Comparison of ENCODE assay signal across 7 mouse cellular contexts in the genomic region with DNA sequence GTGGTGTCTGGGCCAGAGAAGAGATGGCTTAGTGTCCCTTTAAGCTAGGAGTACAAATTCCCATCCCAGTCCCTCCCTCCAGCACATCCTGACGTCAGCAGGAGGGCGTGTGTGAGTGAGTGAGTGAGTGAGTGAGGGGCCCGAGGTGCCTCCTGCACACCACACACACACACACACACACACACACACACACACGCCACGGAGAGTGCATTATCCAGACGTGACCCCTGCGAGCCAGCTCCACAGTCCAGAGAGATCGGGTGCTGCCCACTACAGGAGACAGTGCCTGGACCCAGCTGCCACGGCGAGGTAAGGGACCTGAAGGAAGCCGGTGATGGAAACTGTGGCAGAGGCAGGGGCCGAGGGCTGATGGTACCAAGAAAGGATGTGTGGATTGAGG. TPM values are rescaled to one million over a fixed set of nuclear protein-coding genes. Genes with fewer than 3 reads are reported as not detected.
DNase-seq lines count a peak whose midpoint lies in the region; ATAC-seq and TF ChIP-seq lines count a peak whose summit lies in the region.

A gene (plus strand): TSS at position 81 of the 400 bp plus-strand sequence.

- peak within 1 kb of the TSS; percentile 84 for H3K27ac ChIP-seq in cerebellum, adult 2 months (ENCODE audit: insufficient read depth, low read length)
- H3K27ac ChIP-seq in intestine, embryonic 16.5 days (ENCODE audit: low read length) = peak within 1 kb of the TSS; percentile 73
- no peak within 1 kb of the TSS for H3K27ac ChIP-seq in limb, embryonic 11.5 days (replicated peaks; ENCODE audit: low read depth, low read length)

- 1% methylated on average over 12 of the region's 12 CpGs for WGBS in cerebellum, adult 2 months
- 1% methylated on average over 12 of the region's 12 CpGs for WGBS in intestine, embryonic 16.5 days
- WGBS in limb, embryonic 11.5 days = 0% methylated on average over 12 of the region's 12 CpGs

- peak; percentile 9; the same call in 1 of the 2 replicates for TF ChIP-seq CTCF in cerebellum, adult 2 months (IDR thresholded peaks at IDR 0.05; ENCODE audit: borderline replicate concordance, insufficient read depth, low read depth, low read length)

- TF ChIP-seq POLR2A in cerebellum, adult 2 months (IDR thresholded peaks at IDR 0.05; ENCODE audit: borderline replicate concordance, insufficient read depth, low read length) = peak; percentile 57

- H3K4me3 ChIP-seq in cerebellum, adult 2 months (replicated peaks; ENCODE audit: insufficient read depth, low read depth, low read length) = peak within 1 kb of the TSS; percentile 65
- H3K4me3 ChIP-seq in intestine, embryonic 16.5 days (ENCODE audit: low read length) = peak within 1 kb of the TSS; percentile 52
- H3K4me3 ChIP-seq in limb, embryonic 11.5 days (ENCODE audit: low read depth, low read length) = peak within 1 kb of the TSS; percentile 37

- peak; percentile 60 for ATAC-seq in intestine, embryonic 16.5 days
- peak; percentile 26; the same call in 1 of the 2 replicates for ATAC-seq in limb, embryonic 11.5 days (ENCODE audit: insufficient number of reproducible peaks, low FRiP score, low TSS enrichment, low read depth)

- DNase-seq in ZHBTc4 (ENCODE audit: low read depth, low spot score) = peak; percentile 54
- peak; percentile 84 for DNase-seq in cerebellum, adult 2 months
- DNase-seq in frontal cortex, postnatal 36 days (ENCODE audit: low spot score in 2 of 2) = peak; percentile 63 to 66
- DNase-seq in limb, embryonic 11.5 days (ENCODE audit: low spot score) = peak; percentile 69
- peak; percentile 55 for DNase-seq in neural tube, embryonic 10.5 days (ENCODE audit: extremely low spot score, low spot score)
- no peak for DNase-seq in c-Kit-positive CD71-positive TER-119-positive erythroid progenitor cells, embryonic 14.5 days (ENCODE audit: low spot score)

- H3K4me1 ChIP-seq in cerebellum, adult 2 months (ENCODE audit: control insufficient read depth, insufficient read depth, low read length) = peaks cover 9% of the 10 kb centered on the region
- H3K4me1 ChIP-seq in intestine, embryonic 16.5 days (ENCODE audit: control insufficient read depth, insufficient read depth, low read length) = peaks cover 18% of the 10 kb centered on the region
- peaks cover 21% of the 10 kb centered on the region for H3K4me1 ChIP-seq in limb, embryonic 11.5 days (ENCODE audit: control insufficient read depth, insufficient read depth, low read length)

- H3K27me3 ChIP-seq in cerebellum, adult 2 months (ENCODE audit: control insufficient read depth, insufficient read depth, low read length) = no peaks in the 10 kb centered on the region
- no peaks in the 10 kb centered on the region for H3K27me3 ChIP-seq in intestine, embryonic 16.5 days (replicated peaks; ENCODE audit: control insufficient read depth, insufficient read depth, low read length)
- H3K27me3 ChIP-seq in limb, embryonic 11.5 days (ENCODE audit: control insufficient read depth, insufficient read depth, low read length) = no peaks in the 10 kb centered on the region

- peak within 1 kb of the TSS; percentile 64 for H3K9ac ChIP-seq in intestine, embryonic 16.5 days (ENCODE audit: low read depth, low read length)
- H3K9ac ChIP-seq in limb, embryonic 11.5 days (ENCODE audit: low read length) = peak within 1 kb of the TSS; percentile 62

- H3K9me3 ChIP-seq in intestine, embryonic 16.5 days (ENCODE audit: control insufficient read depth, low read length) = no peaks in the 10 kb centered on the region
- no peaks in the 10 kb centered on the region for H3K9me3 ChIP-seq in limb, embryonic 11.5 days (ENCODE audit: control insufficient read depth, low read length)

- no peaks in the 10 kb centered on the region for H3K36me3 ChIP-seq in intestine, embryonic 16.5 days (ENCODE audit: control insufficient read depth, insufficient read depth, low read length)
- H3K36me3 ChIP-seq in limb, embryonic 11.5 days (ENCODE audit: control insufficient read depth, insufficient read depth, low read length) = no peaks in the 10 kb centered on the region

- peak within 1 kb of the TSS; percentile 66 for H3K4me2 ChIP-seq in intestine, embryonic 16.5 days (ENCODE audit: low read depth, low read length)
- H3K4me2 ChIP-seq in limb, embryonic 11.5 days (ENCODE audit: low read depth, severe bottlenecking) = peak within 1 kb of the TSS; percentile 74

RNA-seq across cellular contexts. Expression of the gene that starts here (rescaled TPM):
- 258 and 264 TPM in 2 replicates for polyA plus RNA-seq in cerebellum, adult 2 months (2012; rRNA removed)
- polyA plus RNA-seq in intestine, embryonic 16.5 days (2015; fragmentation: Nextera tagmentation; extraction: Ambion mirVana) = 11.2 and 12.4 TPM in 2 replicates
- 4.9 TPM in 2 replicates for polyA plus RNA-seq in limb, embryonic 11.5 days (2014; fragmentation: Nextera tagmentation; extraction: Ambion mirVana)

Comparison
In these comparisons a context has a peak if more than half of its experiments do, and no peak if none do; other contexts are left out.
1. RNA of the gene that starts here (polyA plus RNA-seq): 258 to 264 TPM in cerebellum, adult 2 months; 11.2 to 12.4 TPM in intestine, embryonic 16.5 days and 4.9 TPM in limb, embryonic 11.5 days; every median in the first group is over 10 times any median in the second.
2. Peak in every context shown above with its lines, with median percentiles within 50 percentile points of each other: H3K4me3 ChIP-seq.